Mouse (Mus musculus) left cerebral cortex, adult 9 months (tissue): ENCODE measurements around the gene Nedd4.
"Not testable (repeated sequence)": the region's sequence is repeated elsewhere in the genome, so short reads cannot be mapped to it uniquely, and the experiment has no call there.

Experiments
- DNase-seq, 2 experiments: peaks; one replicate each; pipeline ENCODE4 v3.0.0; 2022; ENCODE audit warnings: low spot score in 2 of 2

Nedd4 gene

GRCm38 (mm10) chr9:72661895-72662661, at the start of gene Nedd4:
Gene Nedd4, plus strand, starts transcription at chr9:72662346.
- peak; percentile 80 to 92 for DNase-seq

GRCm38 (mm10) chr9:72613884-72614283, 48.3 kb upstream of the Nedd4 start:
- no peak for DNase-seq

GRCm38 (mm10) chr9:72614786-72615480, 47.2 kb upstream of the Nedd4 start:
- DNase-seq, result no peak

GRCm38 (mm10) chr9:72618037-72618436, 44.1 kb upstream of the Nedd4 start:
- no peak for DNase-seq

DNA sequence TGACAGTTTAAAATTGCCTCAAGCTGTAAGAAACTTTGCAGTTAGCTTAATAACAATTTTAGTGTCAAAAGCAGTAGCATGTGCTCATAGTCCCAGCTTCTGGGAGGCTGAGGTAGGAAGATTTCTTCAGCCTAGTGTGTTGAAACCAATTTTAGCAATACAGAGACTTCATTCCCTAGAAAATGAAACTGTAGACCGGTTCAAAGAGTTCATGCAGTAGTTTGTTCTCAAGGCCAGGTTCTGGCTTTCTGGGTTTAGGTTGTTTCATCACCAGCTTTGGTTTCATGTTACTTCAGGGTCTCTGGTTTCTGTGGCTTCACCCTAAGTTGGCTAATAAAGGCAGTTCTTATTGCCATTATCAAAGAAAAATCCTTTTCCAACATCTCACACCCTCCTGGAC, 38.5 kb upstream of the Nedd4 start:
- no peak for DNase-seq

DNA sequence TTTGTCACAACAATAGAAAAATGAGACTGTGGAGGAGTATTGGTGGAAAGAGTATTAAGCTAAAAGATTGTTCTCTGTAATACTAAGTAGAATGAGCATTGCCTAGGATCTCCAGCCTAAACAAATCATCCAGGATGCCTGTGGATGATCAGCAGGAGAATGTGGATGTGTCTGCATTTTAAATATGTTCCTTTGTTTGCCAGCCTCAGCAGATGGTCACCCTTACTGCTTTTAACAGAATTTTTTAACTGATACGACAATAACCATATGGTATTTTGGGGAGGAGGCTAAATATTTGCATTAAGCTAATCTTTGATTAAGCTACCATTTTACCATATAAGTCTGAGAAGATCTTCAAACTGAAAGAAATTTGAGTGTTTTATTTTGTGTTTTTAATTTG, 34.5 kb upstream of the Nedd4 start:
- no peak for DNase-seq

- peak in 1 of 2 experiments; percentile 35 for DNase-seq
These were observed 33.6 kb upstream of the Nedd4 start for GRCm38 (mm10) chr9:72628591-72628990.

DNA sequence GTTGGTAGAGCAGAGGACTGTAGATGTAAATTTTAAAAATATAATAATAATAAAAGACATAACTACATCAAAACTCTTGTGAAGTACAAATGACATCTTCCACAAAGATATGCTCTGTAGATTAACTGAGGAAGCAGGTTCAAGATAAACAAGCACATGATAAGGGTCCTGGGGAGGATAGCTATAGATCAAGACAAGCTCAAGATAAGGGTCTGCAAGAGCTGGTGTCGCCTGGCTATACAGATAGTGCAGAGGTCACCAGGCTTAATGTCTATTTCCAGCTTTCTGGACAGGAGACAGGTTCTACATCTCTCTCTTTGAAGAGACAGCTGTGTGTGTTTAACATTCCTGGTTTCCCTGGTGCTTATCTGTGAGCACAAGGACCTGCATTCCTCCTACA, 29.9 kb upstream of the Nedd4 start:
- no peak for DNase-seq

- no peak for DNase-seq
These were observed 27.0 kb upstream of the Nedd4 start for GRCm38 (mm10) chr9:72635134-72635533.

DNA sequence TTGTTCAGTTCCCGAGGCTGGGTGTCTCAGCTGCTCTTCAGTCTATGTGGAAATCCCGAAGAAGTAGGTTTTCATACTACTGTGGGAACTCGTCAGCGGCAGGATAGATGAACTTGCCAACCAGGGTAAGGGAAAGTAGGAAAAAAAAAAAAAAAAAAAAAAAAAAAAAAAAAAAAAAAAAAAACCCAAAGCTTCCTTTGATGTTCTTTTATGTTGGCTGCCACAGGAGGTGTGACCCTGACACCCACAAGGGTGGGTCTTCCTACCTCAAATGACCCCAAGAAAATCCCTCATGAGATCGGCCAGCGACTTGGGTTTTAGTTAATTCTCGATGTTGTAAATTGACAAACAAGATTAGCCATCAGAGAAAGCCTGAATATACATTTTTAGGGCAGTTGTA, 25.6 kb upstream of the Nedd4 start:
- DNase-seq, result no peak

DNA sequence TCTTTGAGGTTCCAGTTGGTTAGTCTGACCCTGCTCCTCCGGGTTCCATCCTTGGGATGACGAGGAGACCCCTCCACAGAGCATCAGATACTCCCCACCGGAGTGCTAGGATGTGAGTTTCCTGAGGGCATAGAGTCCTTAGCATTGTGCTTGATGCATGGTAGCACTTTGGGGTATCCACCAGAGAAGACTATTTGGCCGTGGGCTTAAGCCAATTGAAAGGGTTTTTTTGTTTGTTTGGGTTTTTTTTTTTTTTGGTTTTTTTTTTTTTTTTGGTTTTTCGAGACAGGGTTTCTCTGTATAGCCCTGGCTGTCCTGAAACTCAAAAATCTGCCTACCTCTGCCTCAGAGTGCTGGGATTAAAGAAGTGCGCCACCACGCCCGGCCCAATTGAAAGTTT, 24.9 kb upstream of the Nedd4 start:
- DNase-seq, result no peak

GRCm38 (mm10) chr9:72638951-72639842, 22.9 kb upstream of the Nedd4 start:
- DNase-seq, result no peak

GRCm38 (mm10) chr9:72639843-72640621, 22.1 kb upstream of the Nedd4 start:
- peak in 1 of 2 experiments; percentile 75 for DNase-seq

DNA sequence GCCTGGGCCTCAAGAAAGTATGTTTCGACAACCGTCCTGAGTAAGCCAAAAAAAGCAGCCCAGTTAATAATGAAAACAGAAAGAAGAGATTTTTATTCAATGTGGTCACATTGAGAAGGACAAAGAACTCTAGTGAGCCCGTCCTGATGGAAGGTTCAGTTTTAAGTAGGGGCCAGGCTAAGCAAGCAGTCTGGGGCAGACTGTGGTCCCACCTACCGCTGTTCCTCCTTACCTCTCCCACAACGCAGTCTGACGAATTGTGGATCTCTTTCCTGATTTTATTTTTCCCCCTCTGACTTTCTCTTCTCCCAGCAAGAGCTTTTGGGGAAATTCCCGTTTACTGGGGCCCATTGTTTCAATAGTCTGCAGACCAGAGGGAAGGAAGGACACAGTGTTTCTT, 21.5 kb upstream of the Nedd4 start:
- no peak for DNase-seq

- DNase-seq, result no peak
These were observed 21.0 kb upstream of the Nedd4 start for GRCm38 (mm10) chr9:72641093-72641680.

DNA sequence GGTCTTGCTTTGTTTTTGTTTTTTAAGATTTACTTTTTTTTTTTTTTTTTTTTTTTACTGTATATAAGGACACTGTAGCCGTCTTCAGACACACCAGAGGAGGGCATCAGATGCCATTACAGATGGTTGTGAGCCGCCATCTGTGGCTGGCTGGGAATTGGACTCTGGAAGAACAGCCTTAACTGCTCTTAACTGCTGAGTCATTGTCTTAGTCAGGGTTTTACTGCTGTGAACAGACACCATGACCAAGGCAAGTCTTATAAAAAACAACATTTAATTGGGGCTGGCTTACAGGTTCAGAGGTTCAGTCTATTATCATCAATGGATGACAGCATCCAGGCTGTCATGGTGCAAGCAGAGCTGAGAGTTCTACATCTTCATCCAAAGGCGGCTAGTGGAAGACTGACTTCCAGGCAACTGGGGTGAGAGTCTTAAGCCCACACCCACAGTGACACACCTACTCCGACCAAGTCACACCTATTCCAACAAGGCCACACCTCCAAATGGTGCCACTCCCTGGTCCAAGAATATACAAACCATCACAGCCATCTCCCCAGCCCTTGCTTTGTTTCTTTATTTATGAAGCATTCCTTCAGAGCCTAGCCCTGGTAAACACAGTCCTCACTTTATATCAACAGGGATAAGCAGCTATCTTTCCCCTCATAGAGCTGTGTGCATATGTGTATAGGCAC, 19.2 kb upstream of the Nedd4 start:
- DNase-seq, result not testable (repeated sequence)

DNA sequence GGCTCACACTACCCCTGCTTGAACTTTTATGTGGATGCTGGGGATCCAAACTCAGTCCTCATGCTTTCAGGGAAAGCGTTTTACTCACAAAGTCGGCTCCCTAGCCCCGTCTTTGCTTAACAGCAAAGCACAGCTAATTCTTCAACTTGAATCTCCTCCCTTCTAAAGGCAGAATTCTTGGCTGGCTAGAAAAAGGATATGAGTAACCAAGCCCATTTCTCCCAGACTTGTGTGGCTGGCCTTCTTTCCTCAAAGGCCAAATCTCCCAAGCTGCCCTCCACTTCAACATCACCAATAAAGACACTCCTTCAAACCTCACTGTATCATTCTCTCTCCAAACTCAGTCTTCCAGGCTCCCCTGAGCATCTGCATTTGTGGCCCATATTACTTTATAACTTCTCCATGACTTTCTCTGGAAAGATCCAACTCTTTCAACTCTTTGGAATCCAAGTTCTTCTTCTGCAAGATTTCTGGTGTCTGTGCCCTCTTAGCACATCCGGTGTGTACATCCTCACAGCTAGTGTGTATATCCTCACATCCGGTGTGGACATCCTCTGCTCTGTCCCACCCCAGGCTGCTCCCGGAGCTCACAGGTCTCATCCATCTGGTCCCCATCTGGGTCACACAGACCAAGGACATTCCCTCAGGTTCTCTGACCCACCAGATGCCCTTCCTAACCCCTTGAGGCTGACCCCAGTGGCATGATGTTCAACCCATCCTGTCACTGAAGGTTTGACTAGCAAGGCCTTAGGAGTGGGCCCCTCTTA, 18.3 kb upstream of the Nedd4 start:
- DNase-seq, result no peak

GRCm38 (mm10) chr9:72644418-72645110, 17.6 kb upstream of the Nedd4 start:
- DNase-seq, result no peak

- DNase-seq, result no peak
These were observed 12.4 kb upstream of the Nedd4 start for GRCm38 (mm10) chr9:72649781-72650180.
